Mouse (Mus musculus) myocyte (in vitro differentiated cells): ENCODE results near the gene Ndufs2.

ENCODE experiments used
- CEBPB ChIP-seq: IDR thresholded peaks from 2 replicates; pipeline ENCODE4 v1.6.1; 2011; ENCODE audit warnings: mild to moderate bottlenecking, moderate library complexity; ENCODE audit not compliant: poor library complexity, insufficient read depth, severe bottlenecking
- E2F4 ChIP-seq: IDR thresholded peaks from one replicate; pipeline ENCODE4 v1.6.1; 2011; ENCODE audit warnings: mild to moderate bottlenecking, control low read depth, moderate library complexity; ENCODE audit not compliant: insufficient read depth
- MAX ChIP-seq: IDR thresholded peaks from one replicate; pipeline ENCODE4 v1.6.1; 2011; ENCODE audit warnings: low read depth, mild to moderate bottlenecking, control low read depth
- MYOD1 ChIP-seq, 3 experiments: IDR thresholded peaks; one replicate each; pipeline ENCODE4 v1.6.1; 2011; ENCODE audit warnings: control low read depth in 2 of 3, low read depth in 2 of 3, mild to moderate bottlenecking in 2 of 3, moderate library complexity in 1 of 3; ENCODE audit not compliant: insufficient read length in 2 of 3, control insufficient read depth in 1 of 3
- MYOG ChIP-seq, 3 experiments: IDR thresholded peaks; one replicate each; pipeline ENCODE4 v1.6.1; 2011; ENCODE audit warnings: control low read depth in 2 of 3, low read depth in 2 of 3, mild to moderate bottlenecking in 2 of 3; ENCODE audit not compliant: insufficient read length in 2 of 3, control insufficient read depth in 1 of 3, insufficient read depth in 1 of 3
- POLR2A ChIP-seq: IDR thresholded peaks from one replicate; pipeline ENCODE4 v1.6.1; 2011; ENCODE audit warnings: low read depth, mild to moderate bottlenecking, control low read depth, moderate library complexity; ENCODE audit not compliant: insufficient read length
- TCF12 ChIP-seq: IDR thresholded peaks from one replicate; pipeline ENCODE4 v1.6.1; 2011; ENCODE audit warnings: mild to moderate bottlenecking, control low read depth; ENCODE audit not compliant: poor library complexity, insufficient read depth, severe bottlenecking

DNA sequence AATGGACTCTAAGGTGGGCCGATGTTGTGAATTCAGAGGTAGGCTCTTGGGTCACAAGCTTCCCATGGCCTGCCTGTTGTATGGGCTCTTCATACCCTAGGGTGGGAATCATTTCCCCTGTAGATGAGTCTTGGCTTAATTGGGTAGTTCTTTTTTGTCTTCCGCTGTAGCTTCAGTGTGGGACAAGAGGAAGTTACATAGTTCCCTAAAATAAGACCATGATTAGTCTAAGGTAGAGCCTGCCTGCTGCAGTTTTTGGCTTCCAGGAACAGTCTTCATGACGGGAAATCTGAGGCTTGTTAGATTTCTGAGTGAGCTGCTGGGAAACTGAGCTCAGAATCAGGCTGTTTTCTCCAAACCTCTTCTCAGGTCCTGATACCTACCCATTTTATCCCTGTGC, 20.9 kb upstream of the Ndufs2 start:
- TF ChIP-seq MYOG (IDR thresholded peaks at IDR 0.05; ENCODE audit: control insufficient read depth in 1 of 3, insufficient read depth in 1 of 3, insufficient read length in 2 of 3, low read depth in 2 of 3) (no peak), TCF12 (no peak), MAX (no peak), POLR2A (no peak), MYOD1 (IDR thresholded peaks at IDR 0.05; ENCODE audit: control insufficient read depth in 1 of 3, insufficient read length in 2 of 3, low read depth in 2 of 3) (no peak), E2F4 (no peak), CEBPB (no peak)
